Mouse (Mus musculus): ENCODE measurements around the gene Acot1.
"Not testable (repeated sequence)": the region's sequence is repeated elsewhere in the genome, so short reads cannot be mapped to it uniquely, and the experiment has no call there.

Gene Acot1

DNA sequence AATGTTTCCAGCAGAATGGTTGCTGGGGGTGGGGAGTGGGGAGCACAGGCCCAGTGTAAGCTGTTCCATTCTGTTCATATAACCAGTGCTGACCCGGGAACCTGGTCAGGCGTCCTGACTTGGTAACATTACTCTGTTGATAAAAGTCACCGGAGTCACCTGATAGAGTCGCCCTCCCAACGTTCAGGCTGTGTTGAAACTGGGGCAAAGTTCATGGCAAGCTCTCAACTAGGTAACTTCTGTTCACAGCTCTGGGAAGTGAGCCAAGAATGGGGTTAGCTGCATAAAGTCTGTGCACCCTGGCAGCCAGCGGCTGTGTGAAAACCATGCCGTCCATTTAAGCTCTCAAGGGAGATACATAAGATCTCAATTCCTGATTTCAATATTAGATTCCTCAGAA is 11.2 kb downstream of the Acot1 start:
- intact Hi-C loops (cut with DNase I), result not testable (repeated sequence)

DNA sequence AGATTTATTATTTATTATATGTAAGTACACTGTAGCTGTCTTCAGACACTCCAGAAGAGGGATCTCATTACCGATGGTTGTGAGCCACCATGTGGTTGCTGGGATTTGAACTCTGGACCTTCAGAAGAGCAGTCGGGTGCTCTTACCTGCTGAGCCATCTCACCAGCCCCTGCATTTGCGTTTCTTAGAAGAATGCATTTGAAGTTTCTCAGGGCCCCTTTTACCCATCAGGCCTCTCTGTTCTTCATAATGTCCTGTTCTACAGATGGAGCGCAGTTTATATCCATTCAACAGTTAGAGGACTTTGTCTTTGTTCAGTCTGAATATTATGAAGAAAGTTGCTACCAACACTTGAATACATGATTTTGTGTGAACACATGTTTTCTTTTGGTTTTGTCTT is 13.0 kb downstream of the Acot1 start:
- intact Hi-C loops (cut with DNase I), result not testable (repeated sequence)

DNA sequence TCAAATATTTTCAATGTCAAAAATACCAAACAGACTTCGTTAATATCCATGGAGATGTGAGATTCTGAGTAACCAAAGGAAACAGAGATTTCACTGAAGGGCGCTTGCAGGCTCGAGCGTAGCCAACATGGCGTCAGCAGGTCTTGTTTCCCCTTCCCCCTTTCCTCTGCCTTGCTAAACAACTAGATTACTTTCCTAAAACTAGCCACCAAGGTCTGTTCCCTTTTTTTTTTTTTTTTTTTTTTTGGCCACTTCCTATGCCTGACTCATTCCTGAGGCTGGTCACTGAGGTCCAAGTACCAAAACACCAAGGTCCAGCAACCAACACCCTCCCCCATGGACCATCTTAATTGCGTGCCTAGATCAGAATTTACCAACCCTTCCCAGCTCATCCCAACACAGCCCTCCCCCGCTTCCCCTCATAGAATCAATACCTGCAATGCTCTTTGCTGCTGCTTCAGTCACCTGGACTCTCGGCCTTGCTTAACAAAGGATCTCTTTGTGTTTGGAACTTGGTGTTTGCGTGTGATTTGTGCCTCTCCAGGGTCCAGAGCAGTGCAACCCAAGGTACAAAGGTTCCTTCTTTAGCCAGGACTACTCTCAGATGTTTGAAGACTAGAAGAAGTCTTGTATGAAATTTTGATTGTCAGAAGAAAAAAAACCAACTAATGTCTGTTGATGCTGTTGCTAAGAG is 13.9 kb downstream of the Acot1 start:
- intact Hi-C loops (cut with DNase I), result no loop called here

- intact Hi-C loops (cut with DNase I), result no loop called here
Observed at GRCm38 (mm10) chr12:84025888-84026287, 16.6 kb downstream of the Acot1 start.

DNA sequence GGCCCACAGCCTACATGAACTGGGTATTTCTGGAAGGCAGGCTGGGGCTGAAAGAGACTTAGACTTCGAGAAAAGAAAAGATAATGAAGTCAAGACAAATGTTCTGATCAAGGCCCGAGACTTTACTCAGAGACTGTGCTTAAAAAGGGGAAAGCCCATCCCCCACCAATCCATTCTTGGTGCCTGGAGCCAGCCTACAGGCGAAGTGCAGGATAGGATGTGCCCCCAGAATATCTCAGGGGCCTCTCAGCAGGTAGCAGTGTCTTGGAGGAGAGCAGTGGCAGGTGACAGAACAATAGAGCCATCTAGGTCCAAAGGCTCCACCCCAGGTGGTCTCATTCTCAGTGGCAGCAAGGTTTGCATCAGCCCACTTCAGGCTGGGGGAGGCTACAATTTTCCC is 19.0 kb downstream of the Acot1 start:
- intact Hi-C loops (cut with DNase I), result not testable (repeated sequence)

DNA sequence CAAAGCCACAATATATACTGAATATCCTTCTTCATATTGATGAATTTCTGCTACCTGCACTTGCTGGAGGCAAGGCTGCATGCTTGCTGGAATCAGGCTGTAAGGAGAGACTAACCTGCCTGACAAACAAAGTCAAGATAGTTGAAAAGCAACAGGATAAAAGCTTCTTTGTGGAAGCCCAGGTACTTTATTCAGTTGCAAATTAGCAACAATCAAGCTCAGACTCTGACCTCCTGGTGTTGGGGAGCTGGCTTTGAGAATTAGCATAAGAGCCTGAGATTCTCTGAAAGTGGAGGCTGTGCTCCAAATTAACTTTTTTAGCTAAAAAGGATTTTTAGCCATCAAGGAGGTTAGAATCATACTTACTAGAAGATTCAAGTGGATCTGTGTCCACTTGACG is 19.8 kb downstream of the Acot1 start:
- intact Hi-C loops (cut with DNase I), result not testable (repeated sequence)

GRCm38 (mm10) chr12:84030659-84031332 is 21.5 kb downstream of the Acot1 start:
- intact Hi-C loops (cut with DNase I), result loop anchor here (2.0 kb wide), 1 partner anchor 58 kb away; no protein-coding TSS in a partner anchor

- intact Hi-C loops (cut with DNase I), result no loop called here
Observed at GRCm38 (mm10) chr12:84032854-84033253, 23.6 kb downstream of the Acot1 start.

GRCm38 (mm10) chr12:84033302-84033701 is 24.0 kb downstream of the Acot1 start:
- intact Hi-C loops (cut with DNase I), result not testable (repeated sequence)

- intact Hi-C loops (cut with DNase I), result no loop called here
Observed at GRCm38 (mm10) chr12:84034108-84034507, 24.8 kb downstream of the Acot1 start.

- intact Hi-C loops (cut with DNase I), result not testable (repeated sequence)
Observed at GRCm38 (mm10) chr12:84038241-84038640, 29.0 kb downstream of the Acot1 start, which contains the start of gene Acot4. Gene Acot4, plus strand, starts transcription at chr12:84038379.

DNA sequence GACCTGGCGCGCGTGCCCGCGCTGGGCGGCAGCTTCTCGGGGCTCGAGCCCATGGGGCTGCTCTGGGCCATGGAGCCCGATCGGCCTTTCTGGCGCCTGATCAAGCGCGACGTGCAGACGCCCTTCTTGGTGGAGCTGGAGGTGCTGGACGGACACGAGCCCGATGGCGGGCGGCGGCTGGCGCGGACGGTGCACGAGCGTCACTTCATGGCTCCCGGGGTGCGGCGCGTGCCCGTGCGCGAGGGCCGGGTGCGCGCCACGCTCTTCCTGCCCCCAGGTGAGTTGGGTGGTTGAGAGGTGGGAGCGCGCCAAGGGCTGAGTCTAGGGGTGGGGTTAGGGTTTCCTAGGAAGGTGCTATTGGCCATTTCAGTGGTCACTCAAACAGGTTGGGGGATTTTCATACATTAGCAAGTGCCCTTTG is 29.4 kb downstream of the Acot1 start, which contains the start of gene Gm49366:
Gene Gm49366, plus strand, starts transcription at position 245 of the 421 bp plus-strand sequence.
- intact Hi-C loops (cut with DNase I), result not testable (repeated sequence)

DNA sequence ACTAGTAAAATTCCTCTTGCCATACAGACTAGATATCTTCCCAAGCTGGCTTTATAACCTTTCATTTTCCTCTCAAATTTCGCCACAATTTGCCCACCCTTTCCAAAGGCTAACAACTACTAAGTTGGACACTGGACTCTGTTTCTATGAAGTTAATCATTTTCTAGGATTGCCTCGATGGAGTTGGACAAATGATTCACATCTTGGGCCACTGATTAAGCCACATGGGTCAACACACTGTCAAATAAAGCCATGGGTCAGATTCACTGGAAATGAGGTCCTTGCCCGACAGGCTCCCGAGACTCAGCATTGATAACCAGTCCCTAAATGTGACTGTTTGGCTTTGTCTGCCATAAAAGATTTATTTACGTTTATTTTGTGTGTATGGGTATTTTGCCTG is 33.0 kb downstream of the Acot1 start:
- intact Hi-C loops (cut with DNase I), result no loop called here

DNA sequence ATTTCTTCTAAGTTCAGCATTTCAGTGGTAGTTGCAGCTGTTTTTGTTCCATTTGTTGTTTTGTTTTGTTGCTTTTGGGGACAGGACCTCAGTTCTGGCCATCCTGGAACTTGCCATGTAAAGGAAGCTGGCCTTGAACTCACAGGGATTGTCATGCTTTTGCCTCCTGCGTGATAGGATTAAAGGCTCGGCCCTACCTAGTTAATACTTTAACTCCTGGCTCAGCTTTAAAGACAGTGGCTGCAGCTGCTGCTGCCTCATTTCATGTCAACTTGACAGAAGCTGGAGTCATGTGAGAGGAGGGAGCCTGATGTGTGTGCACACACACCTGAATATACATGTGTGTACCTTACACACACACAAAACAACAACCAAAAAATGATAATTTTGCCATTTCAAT is 34.8 kb downstream of the Acot1 start:
- intact Hi-C loops (cut with DNase I), result no loop called here

GRCm38 (mm10) chr12:84046906-84047305 is 37.6 kb downstream of the Acot1 start:
- intact Hi-C loops (cut with DNase I), result no loop called here

- intact Hi-C loops (cut with DNase I), result not testable (repeated sequence)
Observed at GRCm38 (mm10) chr12:84050744-84051143, 41.5 kb downstream of the Acot1 start.

DNA sequence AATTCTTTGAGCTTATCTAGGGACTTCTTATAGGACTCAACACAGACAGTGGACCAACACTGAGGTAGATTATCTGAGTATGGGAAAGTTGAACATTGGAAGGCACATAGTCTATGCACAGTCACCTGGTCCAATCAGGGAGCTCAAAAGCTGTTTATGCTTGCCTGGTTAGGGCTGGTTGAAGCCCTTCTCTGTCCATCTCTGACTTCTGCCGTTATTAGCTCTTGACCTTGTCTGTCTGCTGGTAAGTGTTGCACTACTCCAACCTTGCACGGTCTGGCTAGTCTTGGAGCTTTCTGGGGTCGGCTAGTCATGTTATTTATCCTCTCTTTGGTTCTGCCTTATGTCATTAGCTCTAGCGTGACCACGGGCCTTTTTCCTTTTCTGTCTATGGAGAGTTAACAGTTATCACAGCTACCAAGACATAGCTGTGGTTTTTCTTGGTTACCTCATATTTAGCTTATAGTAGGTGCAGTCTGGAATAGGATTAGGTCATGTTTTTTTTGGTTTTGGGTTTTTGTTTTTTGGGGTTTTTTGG is 42.7 kb downstream of the Acot1 start, which contains the start of gene Acot3:
Gene Acot3, plus strand, starts transcription at position 208 of the 538 bp plus-strand sequence.
- intact Hi-C loops (cut with DNase I), result no loop called here

DNA sequence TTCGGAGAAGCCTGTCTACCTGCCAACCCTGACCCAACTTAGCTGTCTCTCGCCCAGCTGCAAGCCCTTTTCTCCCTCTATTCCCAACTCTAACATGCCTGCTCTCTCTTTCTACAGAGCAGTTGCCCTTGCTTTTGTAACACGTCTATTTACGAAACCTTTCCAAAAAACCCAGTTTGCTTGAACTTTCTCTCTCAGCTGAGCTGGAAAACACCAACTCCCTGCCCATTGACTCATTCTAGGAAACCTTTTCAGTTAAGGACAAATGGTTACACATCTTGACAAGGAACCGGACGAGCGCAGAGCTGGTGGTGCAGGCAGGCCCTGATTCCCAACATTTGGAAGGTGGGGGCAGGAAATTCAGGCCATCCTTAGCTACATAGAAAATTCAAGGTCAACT is 43.3 kb downstream of the Acot1 start:
- intact Hi-C loops (cut with DNase I), result no loop called here

- intact Hi-C loops (cut with DNase I), result no loop called here
Observed at GRCm38 (mm10) chr12:84053173-84053572, 43.9 kb downstream of the Acot1 start.

DNA sequence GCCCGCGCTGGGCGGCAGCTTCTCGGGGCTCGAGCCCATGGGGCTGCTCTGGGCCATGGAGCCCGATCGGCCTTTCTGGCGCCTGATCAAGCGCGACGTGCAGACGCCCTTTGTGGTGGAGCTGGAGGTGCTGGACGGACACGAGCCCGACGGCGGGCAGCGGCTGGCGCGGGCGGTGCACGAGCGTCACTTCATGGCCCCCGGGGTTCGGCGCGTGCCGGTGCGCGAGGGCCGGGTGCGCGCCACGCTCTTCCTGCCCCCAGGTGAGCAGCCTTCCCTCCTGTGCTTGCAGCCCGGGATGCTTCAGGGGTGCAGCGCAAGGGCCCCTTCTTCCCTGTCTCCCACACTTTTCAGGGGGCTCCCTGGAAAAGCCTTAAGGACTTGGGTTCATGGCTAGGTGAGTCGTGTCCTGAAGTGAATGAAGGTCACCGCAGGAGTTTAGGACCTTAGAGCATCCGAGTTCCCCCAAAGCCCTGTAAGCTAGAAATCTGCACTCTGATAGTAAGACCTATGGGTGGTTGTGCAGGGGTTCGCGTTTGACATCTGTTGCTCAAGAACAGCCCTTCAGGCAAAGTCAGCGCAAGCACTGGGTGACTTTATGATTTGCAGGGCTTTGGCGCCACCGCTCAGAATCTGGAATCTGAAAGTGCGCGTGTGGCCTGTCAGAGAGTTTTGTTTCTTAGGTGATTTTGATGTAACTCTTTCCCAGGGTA is 44.5 kb downstream of the Acot1 start:
- intact Hi-C loops (cut with DNase I), result no loop called here

DNA sequence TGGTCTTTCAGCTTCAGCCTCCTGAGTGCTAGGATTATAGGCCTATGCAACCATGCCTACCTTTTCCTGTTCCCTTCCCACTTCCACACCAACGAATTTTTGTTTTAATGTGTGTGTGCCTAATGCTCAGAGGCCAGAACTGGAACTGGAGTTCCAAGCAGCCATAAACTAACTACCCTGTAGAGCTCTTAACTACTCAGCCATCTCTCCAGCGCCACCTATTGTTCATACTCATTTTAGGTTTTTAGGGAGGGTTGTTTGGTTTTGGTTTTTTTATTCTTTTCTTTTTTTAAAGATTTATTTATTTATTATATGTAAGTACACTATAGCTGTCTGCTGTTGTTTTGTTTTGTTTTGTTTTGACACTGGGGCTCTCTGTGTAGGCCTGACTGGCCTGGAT is 51.7 kb downstream of the Acot1 start:
- intact Hi-C loops (cut with DNase I), result no loop called here

GRCm38 (mm10) chr12:84062336-84062735 is 53.0 kb downstream of the Acot1 start:
- intact Hi-C loops (cut with DNase I), result loop anchor here (2.0 kb wide), 1 partner anchor 90 kb away; no protein-coding TSS in a partner anchor

Measured in adrenal gland (tissue).